Mouse (Mus musculus) ES-CJ7 (cell line): Measurements from ENCODE around the gene Slc25a39.
"Not testable (repeated sequence)": the region's sequence is repeated elsewhere in the genome, so short reads cannot be mapped to it uniquely, and the experiment has no call there.

ENCODE experiments used
- DNase-seq: peaks from one replicate; pipeline ENCODE4 v3.0.0; 2011; ENCODE audit warnings: low read depth, low spot score

The Slc25a39 gene

GRCm38 (mm10) chr11:102374108-102374725, 33.5 kb downstream of the Slc25a39 start:
- DNase-seq: no peak

- DNase-seq: peak; percentile 57
Observed at GRCm38 (mm10) chr11:102373646-102374045, 34.1 kb downstream of the Slc25a39 start.

GRCm38 (mm10) chr11:102372936-102373335, 34.8 kb downstream of the Slc25a39 start:
- peak; percentile 59 for DNase-seq

- no peak for DNase-seq
Observed at GRCm38 (mm10) chr11:102371926-102372685, 35.6 kb downstream of the Slc25a39 start.

DNA sequence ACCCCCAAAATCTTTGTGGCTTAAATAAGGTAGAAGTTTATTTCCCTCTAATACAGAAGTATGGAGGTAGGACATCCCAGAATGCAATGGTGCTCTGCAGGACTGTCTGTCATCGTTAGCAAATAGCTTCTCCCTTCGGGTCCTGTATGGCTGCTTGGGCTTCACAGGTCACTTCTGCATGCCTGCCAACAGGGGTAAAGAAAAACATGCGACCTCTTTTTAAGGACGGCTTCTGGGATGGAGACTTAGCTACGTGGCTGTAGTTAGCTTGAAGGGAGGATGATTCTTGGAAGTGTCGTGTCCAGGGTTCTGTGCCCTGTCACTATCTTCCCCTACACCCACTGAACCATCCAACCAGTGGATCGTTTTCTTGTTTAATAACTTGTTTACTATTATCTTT, 37.5 kb downstream of the Slc25a39 start:
- DNase-seq: no peak

GRCm38 (mm10) chr11:102369263-102369662, 38.5 kb downstream of the Slc25a39 start:
- no peak for DNase-seq

DNA sequence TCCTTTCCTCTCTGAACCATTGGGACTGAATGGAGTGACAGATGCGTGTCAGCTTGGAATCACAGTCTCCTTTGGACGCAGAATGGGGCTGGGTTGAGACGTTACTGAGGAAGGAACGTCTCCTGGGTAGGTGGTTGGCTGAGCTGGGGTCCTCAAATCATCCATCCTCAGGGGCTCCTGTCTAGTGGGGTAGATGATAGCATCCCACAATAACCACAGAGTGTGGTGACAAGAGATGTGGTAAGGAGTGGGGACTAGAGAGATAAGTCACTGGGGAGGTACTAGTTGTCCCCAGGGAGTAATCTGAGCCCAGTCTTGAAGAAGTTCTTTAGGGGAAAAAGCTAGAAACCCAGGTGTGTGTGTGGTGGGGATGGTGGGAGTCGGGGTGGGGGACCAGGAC, 39.4 kb downstream of the Slc25a39 start:
- no peak for DNase-seq

- DNase-seq: peak; percentile 75
Observed at GRCm38 (mm10) chr11:102367504-102368280, 40.1 kb downstream of the Slc25a39 start.

DNA sequence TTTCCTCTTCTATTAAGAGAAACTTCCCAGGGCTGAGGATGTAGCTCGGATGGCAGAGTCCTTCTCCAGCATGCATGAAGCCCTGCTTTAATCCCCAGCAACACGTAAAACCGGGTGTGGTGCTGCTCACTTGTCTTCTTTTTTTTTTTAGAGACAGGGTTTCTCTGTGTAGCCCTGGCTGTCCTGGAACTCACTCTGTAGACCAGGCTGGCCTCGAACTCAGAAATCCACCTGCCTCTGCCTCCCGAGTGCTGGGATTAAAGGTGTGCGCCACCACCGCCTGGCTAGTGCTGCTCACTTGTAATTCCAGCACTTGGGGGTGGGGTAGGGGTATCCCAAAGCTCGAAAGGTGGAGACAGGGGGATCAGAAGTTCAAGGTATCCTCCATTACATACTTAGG, 41.6 kb downstream of the Slc25a39 start, which contains the start of gene Slc4a1:
Slc4a1 (minus strand) TSS at position 101 of the 400 bp plus-strand sequence.
- DNase-seq: not testable (repeated sequence)

DNA sequence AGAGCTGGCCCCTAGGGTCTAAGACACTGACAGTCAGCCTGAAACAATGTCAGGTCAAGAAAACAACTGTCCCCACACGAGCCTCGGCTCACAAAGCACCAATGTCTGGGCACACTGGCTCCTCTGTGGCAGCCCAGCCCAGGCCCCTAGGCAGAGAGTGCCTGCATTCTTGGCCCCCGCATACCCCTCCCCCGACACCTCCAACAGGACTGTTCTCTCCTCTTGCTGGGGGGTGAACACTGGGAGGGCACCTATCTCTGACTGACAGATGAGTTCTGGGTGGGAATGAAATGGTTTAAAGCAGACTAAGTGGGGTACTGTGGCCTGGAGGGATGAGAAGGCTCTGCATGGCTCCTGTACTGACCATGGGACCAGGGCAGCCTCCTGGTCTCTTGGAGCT, 42.0 kb downstream of the Slc25a39 start:
- DNase-seq: no peak

GRCm38 (mm10) chr11:102364570-102365371, 43.0 kb downstream of the Slc25a39 start:
- no peak for DNase-seq

GRCm38 (mm10) chr11:102363623-102364022, 44.1 kb downstream of the Slc25a39 start:
- no peak for DNase-seq

DNA sequence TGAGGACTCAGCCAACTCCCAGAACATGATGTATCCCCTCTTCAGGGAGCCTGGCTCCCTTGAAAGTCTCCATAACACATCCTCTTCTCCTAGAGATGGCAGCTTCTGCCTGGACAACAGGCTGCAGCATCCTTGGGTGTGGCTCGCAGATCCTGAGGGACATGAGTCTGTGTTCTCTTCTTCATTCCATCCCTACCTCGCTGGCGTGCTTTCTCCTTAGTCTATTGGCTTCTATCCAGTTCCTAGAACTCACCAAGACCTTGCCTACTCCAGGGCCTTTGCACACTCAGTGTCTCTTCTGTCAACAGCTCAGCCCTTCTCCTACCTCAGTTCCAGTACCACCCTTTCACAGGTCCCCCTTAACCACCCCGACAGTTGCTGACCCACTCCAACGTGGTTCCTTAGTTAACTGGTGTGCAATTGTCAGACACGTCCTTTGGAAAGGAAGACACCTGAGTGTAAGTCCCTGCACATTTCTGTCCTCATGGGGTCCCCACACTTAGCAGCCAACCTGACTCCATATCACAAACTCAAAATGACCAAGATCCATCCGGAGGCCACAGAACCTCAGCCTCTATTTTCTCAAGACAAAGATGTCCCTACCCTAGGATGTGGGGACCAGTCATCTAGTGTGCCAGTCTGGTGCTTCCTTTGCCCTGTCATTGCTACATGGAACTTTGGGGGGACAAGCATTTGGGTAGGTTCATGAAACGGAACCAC, 45.8 kb downstream of the Slc25a39 start:
- DNase-seq: no peak

DNA sequence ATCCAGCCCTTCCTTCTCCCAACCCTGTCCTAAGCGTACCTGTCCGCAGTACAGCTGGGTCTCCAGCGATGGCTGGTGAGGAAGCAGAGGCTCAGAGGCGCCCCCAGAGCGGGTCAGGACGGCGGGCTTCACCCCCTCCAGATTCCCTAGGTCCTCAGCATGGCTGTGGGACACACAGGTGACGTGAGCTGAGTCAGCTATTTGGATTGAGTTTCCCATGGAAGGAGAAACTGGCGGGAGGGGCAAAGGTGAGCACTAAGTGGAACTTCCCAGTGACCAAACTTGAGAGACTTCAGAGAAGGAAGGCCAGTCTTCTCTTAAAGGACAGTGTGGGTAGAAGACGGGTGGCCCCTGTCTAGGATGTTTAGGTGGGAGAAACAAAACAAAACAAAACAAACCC, 49.4 kb downstream of the Slc25a39 start:
- no peak for DNase-seq

- DNase-seq: peak; percentile 35
Observed at GRCm38 (mm10) chr11:102356636-102357350, 51.0 kb downstream of the Slc25a39 start.

- DNase-seq: no peak
Observed at GRCm38 (mm10) chr11:102356190-102356589, 51.6 kb downstream of the Slc25a39 start.

GRCm38 (mm10) chr11:102355501-102355900, 52.2 kb downstream of the Slc25a39 start:
- no peak for DNase-seq

GRCm38 (mm10) chr11:102353021-102353431, 54.7 kb downstream of the Slc25a39 start:
- DNase-seq: no peak
